Mouse (Mus musculus): ENCODE results near the gene Bspry.

DNA sequence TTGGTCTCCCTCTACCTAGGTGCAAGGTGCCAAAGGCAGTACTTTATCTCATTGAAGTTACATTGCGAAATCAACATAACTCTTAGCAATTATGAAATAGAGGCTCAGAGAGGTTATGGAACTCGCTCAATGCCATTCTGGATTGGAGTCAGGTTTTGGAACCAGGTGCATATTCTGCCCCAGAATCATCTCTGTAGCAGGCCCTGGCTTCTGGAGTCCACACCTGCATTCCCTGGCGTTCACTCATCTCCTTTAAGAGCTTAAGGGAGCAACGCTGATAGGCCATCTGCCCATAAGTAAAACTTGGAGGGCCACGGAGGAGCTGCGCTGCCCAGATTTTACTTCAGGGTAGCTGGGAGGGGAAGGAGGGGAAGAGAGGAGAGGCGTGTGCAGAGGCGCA is 37.2 kb downstream of the Bspry start:
- TF ChIP-seq CTCF (IDR thresholded peaks at IDR 0.05; ENCODE audit: insufficient read depth, low read depth, low read length): no peak
- TF ChIP-seq POLR2A (IDR thresholded peaks at IDR 0.05; ENCODE audit: insufficient read depth, low read depth, low read length): no peak
